Mouse (Mus musculus) thymus, postnatal 25 days (tissue): ENCODE measurements around the gene Prkcg.
"Not testable (repeated sequence)": the region's sequence is repeated elsewhere in the genome, so short reads cannot be mapped to it uniquely, and the experiment has no call there.

Experiments
- DNase-seq: peaks from one replicate; pipeline ENCODE4 v3.0.0; 2022

The Prkcg gene

GRCm38 (mm10) chr7:3291197-3291596, 2.2 kb downstream of the Prkcg start:
- DNase-seq, result no peak

GRCm38 (mm10) chr7:3291764-3292163, 2.8 kb downstream of the Prkcg start:
- DNase-seq, result no peak

- DNase-seq, result not testable (repeated sequence)
These were observed 3.3 kb downstream of the Prkcg start for GRCm38 (mm10) chr7:3292271-3292670.

GRCm38 (mm10) chr7:3292791-3293190, 3.8 kb downstream of the Prkcg start:
- DNase-seq, result peak; percentile 19

GRCm38 (mm10) chr7:3294794-3295193, 5.8 kb downstream of the Prkcg start:
- DNase-seq, result no peak

GRCm38 (mm10) chr7:3295321-3296110, 6.5 kb downstream of the Prkcg start:
- DNase-seq, result no peak

- no peak for DNase-seq
These were observed 7.7 kb downstream of the Prkcg start for GRCm38 (mm10) chr7:3296711-3297110.

GRCm38 (mm10) chr7:3299941-3300617, 11.1 kb downstream of the Prkcg start:
- no peak for DNase-seq

- no peak for DNase-seq
These were observed 12.1 kb downstream of the Prkcg start for GRCm38 (mm10) chr7:3300891-3301627.

GRCm38 (mm10) chr7:3301628-3302555, 12.9 kb downstream of the Prkcg start:
- no peak for DNase-seq

- no peak for DNase-seq
These were observed 13.7 kb downstream of the Prkcg start for GRCm38 (mm10) chr7:3302556-3303275.

GRCm38 (mm10) chr7:3303276-3303781, 14.3 kb downstream of the Prkcg start:
- DNase-seq, result peak; percentile 3

GRCm38 (mm10) chr7:3303789-3304188, 14.8 kb downstream of the Prkcg start:
- no peak for DNase-seq

GRCm38 (mm10) chr7:3304298-3304697, 15.3 kb downstream of the Prkcg start:
- DNase-seq, result peak; percentile 7

- DNase-seq, result no peak
These were observed 17.4 kb downstream of the Prkcg start for GRCm38 (mm10) chr7:3306400-3306799.

GRCm38 (mm10) chr7:3308646-3309045, 19.7 kb downstream of the Prkcg start:
- no peak for DNase-seq

GRCm38 (mm10) chr7:3310233-3310632, 21.3 kb downstream of the Prkcg start:
- no peak for DNase-seq

GRCm38 (mm10) chr7:3313571-3313970, 24.6 kb downstream of the Prkcg start:
- no peak for DNase-seq

GRCm38 (mm10) chr7:3314121-3314520, 25.1 kb downstream of the Prkcg start:
- no peak for DNase-seq

GRCm38 (mm10) chr7:3317704-3318103, 28.7 kb downstream of the Prkcg start:
- DNase-seq, result no peak

- no peak for DNase-seq
These were observed 31.9 kb downstream of the Prkcg start for GRCm38 (mm10) chr7:3320856-3321255.

- no peak for DNase-seq
These were observed 34.8 kb downstream of the Prkcg start for GRCm38 (mm10) chr7:3323826-3324225.
